ENCODE assay signal across 7 mouse cellular contexts in genomic region chr2:130178706-130179506, GRCm38 (mm10). TPM values are rescaled to one million over a fixed set of nuclear protein-coding genes. Genes with fewer than 3 reads are reported as not detected.
DNase-seq lines count a peak whose midpoint lies in the region; ATAC-seq and TF ChIP-seq lines count a peak whose summit lies in the region.

Gene Snrpb, minus strand, starts transcription at chr2:130179403.

- no peaks in the 10 kb centered on the region for H3K27me3 ChIP-seq in intestine, postnatal 0 days (replicated peaks; ENCODE audit: control insufficient read depth, insufficient read depth, low read length)
- no peaks in the 10 kb centered on the region for H3K27me3 ChIP-seq in midbrain, embryonic 12.5 days
- no peaks in the 10 kb centered on the region for H3K27me3 ChIP-seq in small intestine, adult 2 months (ENCODE audit: control insufficient read depth, insufficient read depth, low read length)

- H3K4me2 ChIP-seq in intestine, postnatal 0 days (replicated peaks; ENCODE audit: low read depth): peak within 1 kb of the TSS; percentile 74
- H3K4me2 ChIP-seq in midbrain, embryonic 12.5 days (replicated peaks): peak within 1 kb of the TSS; percentile 80

- H3K36me3 ChIP-seq in intestine, postnatal 0 days (ENCODE audit: control insufficient read depth, insufficient read depth): peaks cover 18% of the 10 kb centered on the region
- peaks cover 31% of the 10 kb centered on the region for H3K36me3 ChIP-seq in midbrain, embryonic 12.5 days
- H3K36me3 ChIP-seq in small intestine, adult 2 months (ENCODE audit: control insufficient read depth, insufficient read depth, low read length): peaks cover 20% of the 10 kb centered on the region

- peak; percentile 74 for TF ChIP-seq POLR2A in small intestine, adult 2 months (IDR thresholded peaks at IDR 0.05; ENCODE audit: low read depth, low read length)

- DNase-seq in adrenal gland, adult 8-10 months: peak; percentile 81
- DNase-seq in embryo, embryonic 9.5 days (ENCODE audit: extremely low spot score): peak; percentile 88
- DNase-seq in gonadal fat pad, adult 2 months (ENCODE audit: low read depth): no peak
- DNase-seq in left cerebral cortex, postnatal 4 days: peak; percentile 92

- no peaks in the 10 kb centered on the region for H3K9me3 ChIP-seq in intestine, postnatal 0 days (ENCODE audit: control insufficient read depth)
- no peaks in the 10 kb centered on the region for H3K9me3 ChIP-seq in midbrain, embryonic 12.5 days

- WGBS in intestine, postnatal 0 days: under 1% methylated on average over 81 of the region's 81 CpGs
- under 1% methylated on average over 81 of the region's 81 CpGs for WGBS in midbrain, embryonic 12.5 days
- WGBS in small intestine, adult 2 months: under 1% methylated on average over 81 of the region's 81 CpGs

- peak within 1 kb of the TSS; percentile 92 for H3K27ac ChIP-seq in intestine, postnatal 0 days (ENCODE audit: low read depth, low read length)
- H3K27ac ChIP-seq in midbrain, embryonic 12.5 days (replicated peaks): peak within 1 kb of the TSS; percentile 97
- H3K27ac ChIP-seq in small intestine, adult 2 months (ENCODE audit: insufficient read depth, low read depth, low read length): peak within 1 kb of the TSS; percentile 57

- ATAC-seq in intestine, postnatal 0 days: peak; percentile 92
- ATAC-seq in midbrain, embryonic 12.5 days (ENCODE audit: low FRiP score, low read depth): peak; percentile 91

- no peak; the same call in 1 of the 2 replicates for TF ChIP-seq CTCF in intestine, postnatal 0 days (IDR thresholded peaks at IDR 0.05; ENCODE audit: low read depth)
- TF ChIP-seq CTCF in small intestine, adult 2 months (IDR thresholded peaks at IDR 0.05; ENCODE audit: extremely low read depth, insufficient read length, insufficient replicate concordance, low read depth, low read length): no peak

- no peaks in the 10 kb centered on the region for H3K4me1 ChIP-seq in intestine, postnatal 0 days (replicated peaks; ENCODE audit: control insufficient read depth, insufficient read depth, low read length)
- H3K4me1 ChIP-seq in midbrain, embryonic 12.5 days: peaks cover 19% of the 10 kb centered on the region
- peaks cover 4% of the 10 kb centered on the region; the same call in 1 of the 2 replicates for H3K4me1 ChIP-seq in small intestine, adult 2 months (ENCODE audit: control insufficient read depth, insufficient read depth, insufficient read length, low read length)

- H3K4me3 ChIP-seq in intestine, postnatal 0 days (ENCODE audit: low read depth, low read length): peak within 1 kb of the TSS; percentile 84
- peak within 1 kb of the TSS; percentile 100 for H3K4me3 ChIP-seq in midbrain, embryonic 12.5 days
- H3K4me3 ChIP-seq in small intestine, adult 2 months (ENCODE audit: low read depth, low read length): peak within 1 kb of the TSS; percentile 85

- H3K9ac ChIP-seq in intestine, postnatal 0 days (ENCODE audit: low read depth, low read length): peak within 1 kb of the TSS; percentile 99
- H3K9ac ChIP-seq in midbrain, embryonic 12.5 days (replicated peaks): peak within 1 kb of the TSS; percentile 100

- intact Hi-C loops in left cerebral cortex, postnatal 4 days (cut with DNase I): no loop called here

RNA-seq across cellular contexts. Expression of gene Snrpb, which starts in this region (rescaled TPM):
- 100 to 1,000 TPM; 172 to 197 (median 177) TPM for total RNA-seq in adrenal gland, adult 8-10 months (2022)
- 143 and 150 TPM in 2 replicates for polyA plus RNA-seq in gonadal fat pad, adult 2 months (2012; rRNA removed)
- 232 and 234 TPM in 2 replicates for polyA plus RNA-seq in intestine, postnatal 0 days (2015; fragmentation: Nextera tagmentation; extraction: Ambion mirVana)
- 100 to 1,000 TPM; 131 to 148 TPM for total RNA-seq in left cerebral cortex, postnatal 4 days (2021)
- polyA plus RNA-seq in midbrain, embryonic 12.5 days (2016; fragmentation: Nextera tagmentation; extraction: Ambion mirVana): 547 and 600 TPM in 2 replicates
- 126 and 223 TPM in 2 replicates for polyA plus RNA-seq in small intestine, adult 2 months (2012; rRNA removed)
